Mouse (Mus musculus): ENCODE data around the gene Faf2.

DNA sequence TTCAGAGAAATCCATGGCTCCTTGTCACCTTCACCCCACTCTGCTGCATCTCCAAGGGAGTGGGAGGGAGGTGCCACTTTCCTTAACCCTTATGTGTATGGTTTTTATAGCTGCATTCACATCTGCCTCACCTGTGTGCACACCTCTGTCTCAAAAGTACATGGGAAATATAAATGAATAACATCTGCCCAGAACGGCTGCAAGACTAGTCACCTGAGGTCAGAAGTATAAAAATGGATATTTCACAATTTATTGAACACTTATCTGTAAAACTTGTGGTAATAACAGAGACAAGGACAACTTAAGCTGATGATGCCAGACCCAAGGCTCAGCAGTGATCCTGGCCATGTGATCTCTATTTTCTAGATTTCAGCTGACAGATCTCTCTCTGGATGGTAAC is 42.9 kb downstream of the Faf2 start:
- no peak for TF ChIP-seq CTCF (IDR thresholded peaks at IDR 0.05; ENCODE audit: low read depth)
- no peak for TF ChIP-seq EP300 (IDR thresholded peaks at IDR 0.05; ENCODE audit: low read depth)

Measured in liver, embryonic 14.5 days (tissue).